Mouse (Mus musculus) lung, postnatal 0 days (tissue): Measurements from ENCODE around the gene Gm21954. TPM values are rescaled to one million over a fixed set of nuclear protein-coding genes. Genes with fewer than 3 reads are reported as not detected.

Source experiments
- ATAC-seq: fragments of 200-750 bp; cut with Nextera tagmentation; 2 replicates; pipeline ENCODE4 v1.8.0; 2017; ENCODE audit warnings: moderate library complexity
- DNase-seq: peaks from one replicate; pipeline ENCODE4 v3.0.0-alpha.2; 2016; ENCODE audit warnings: low spot score
- H3K27ac ChIP-seq: fragments of 300-500 bp; sonication (generic); 2 replicates; pipeline ENCODE4 v1.5.1; 2014; ENCODE audit warnings: antibody characterized with exemption, mild to moderate bottlenecking, low read length, mixed read lengths
- H3K27me3 ChIP-seq: fragments of 300-500 bp; sonication (generic); replicated peaks from 2 replicates; pipeline ENCODE4 v1.6.1; 2014; ENCODE audit warnings: low read length, mixed read lengths; ENCODE audit not compliant: insufficient read depth
- H3K36me3 ChIP-seq: fragments of 300-500 bp; sonication (generic); 2 replicates; pipeline ENCODE4 v1.6.1; 2014; ENCODE audit warnings: low read length, mixed read lengths; ENCODE audit not compliant: insufficient read depth
- H3K4me1 ChIP-seq: fragments of 300-500 bp; sonication (generic); 2 replicates; pipeline ENCODE4 v1.6.1; 2014; ENCODE audit warnings: antibody characterized with exemption, low read depth, low read length, mixed read lengths; ENCODE audit not compliant: insufficient read depth
- H3K4me2 ChIP-seq: fragments of 300-500 bp; sonication (generic); replicated peaks from 2 replicates; pipeline ENCODE4 v1.6.1; 2014; ENCODE audit warnings: low read depth, mild to moderate bottlenecking, low read length, moderate library complexity, mixed read lengths
- H3K4me3 ChIP-seq: fragments of 300-500 bp; sonication (generic); 2 replicates; pipeline ENCODE4 v1.5.1; 2014; ENCODE audit warnings: low read depth, low read length
- H3K9ac ChIP-seq: fragments of 300-500 bp; sonication (generic); replicated peaks from 2 replicates; pipeline ENCODE4 v1.6.1; 2014; ENCODE audit warnings: low read depth, mild to moderate bottlenecking
- H3K9me3 ChIP-seq: fragments of 300-500 bp; sonication (generic); 2 replicates; pipeline ENCODE4 v1.6.1; 2016; ENCODE audit warnings: low read length, mixed read lengths
- CTCF ChIP-seq: IDR thresholded peaks from 2 replicates; pipeline ENCODE4 v1.5.1; 2016; ENCODE audit warnings: antibody characterized with exemption, mild to moderate bottlenecking
- EP300 ChIP-seq: IDR thresholded peaks from 2 replicates; pipeline ENCODE4 v1.6.1; 2016; ENCODE audit warnings: antibody characterized with exemption, mild to moderate bottlenecking, control low read depth
- WGBS: fragments of 180-500 bp; shearing (Covaris S2); extraction: QIAGEN DNeasy Blood & Tissue Kit; methylation state at CpG from one replicate; pipeline ENCODE4 v1.1.7; 2014; 5-methylcytosine and 5-hydroxymethylcytosine counted together
- polyA plus RNA-seq: library from polyadenylated mRNA; unstranded; fragments of >200 nt; fragmentation: Nextera tagmentation; extraction: Ambion mirVana; gene quantifications from 2 replicates; pipeline ENCODE4 v1.2.1, GENCODE M21; 2015

The Gm21954 gene
- polyA plus RNA-seq, 1 experiment from 2014 or later = not detected

DNA sequence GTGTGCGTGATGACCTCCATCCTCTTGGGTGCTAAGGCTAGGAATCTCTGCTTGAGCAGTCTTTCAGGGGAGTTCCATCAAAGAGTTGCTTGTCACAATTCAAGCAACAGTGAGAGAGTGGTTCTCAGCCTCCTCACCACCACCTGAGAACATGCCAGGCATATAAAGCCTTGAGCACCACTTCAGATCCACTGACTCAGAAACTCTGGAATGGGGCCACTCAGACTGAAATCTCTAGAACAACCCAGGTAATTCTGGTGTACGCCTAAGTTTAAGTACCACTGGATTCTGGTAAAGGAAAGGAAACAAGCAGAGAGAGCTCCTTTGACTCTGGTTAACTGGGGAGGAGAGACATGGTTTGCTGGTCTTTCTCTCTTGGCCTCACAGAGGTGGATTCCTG lies 19.5 kb downstream of the Gm21954 start:
- Histone ChIP-seq H3K27ac (no peak overlapping the region), H3K36me3 (no peaks in the 10 kb centered on the region), H3K9ac (no peak overlapping the region), H3K27me3 (no peaks in the 10 kb centered on the region), H3K4me2 (no peak overlapping the region), H3K4me3 (no peak overlapping the region), H3K9me3 (no peaks in the 10 kb centered on the region), H3K4me1 (no peaks in the 10 kb centered on the region)
- WGBS = 63% methylated on average over 2 of the region's 2 CpGs
- ATAC-seq (peak; percentile 96), DNase-seq (peak; percentile 82)
- TF ChIP-seq CTCF (no peak), EP300 (peak; percentile 75; the same call in 1 of the 2 replicates)

DNA sequence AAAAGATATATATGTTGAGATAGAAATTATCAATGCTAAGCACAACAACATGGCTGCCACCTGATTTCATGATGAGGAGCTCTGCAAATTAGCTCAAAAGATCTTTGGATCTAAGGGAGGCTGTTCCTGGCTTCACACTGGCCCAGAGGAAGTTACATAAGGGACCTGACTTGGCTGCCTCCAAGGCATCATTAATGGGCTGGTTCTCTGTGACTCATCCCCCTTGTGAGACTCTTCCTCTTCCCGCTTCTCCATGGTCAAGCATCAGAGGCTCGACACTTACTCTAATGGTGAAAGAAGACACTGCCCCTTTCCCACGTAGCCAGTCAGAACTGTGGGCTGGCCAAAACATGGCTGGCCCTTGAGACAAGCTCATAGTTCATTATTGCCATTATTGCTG lies 20.1 kb downstream of the Gm21954 start:
- no peak for TF ChIP-seq EP300
- no peak for TF ChIP-seq CTCF
- no peak overlapping the region for H3K4me3 ChIP-seq
- no peak for ATAC-seq

DNA sequence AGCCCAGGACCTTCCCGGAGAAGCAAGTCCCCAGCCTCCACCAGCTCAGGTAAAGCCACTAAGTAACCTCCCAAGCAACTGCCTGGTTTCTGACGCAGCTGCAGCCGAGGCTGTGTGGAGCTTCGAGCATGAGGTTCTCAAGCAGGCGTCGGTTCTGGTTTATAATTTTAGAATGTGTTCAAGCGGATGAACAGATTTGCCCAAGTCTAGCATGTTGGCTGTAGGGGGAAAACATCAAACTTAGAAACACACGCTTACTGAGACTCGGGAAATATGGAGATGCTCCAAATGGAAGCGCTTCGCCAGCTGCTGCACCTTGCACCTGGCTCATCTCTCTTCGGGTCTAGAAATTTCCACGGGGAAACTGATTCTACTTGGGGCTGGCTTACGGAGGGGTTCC lies 21.0 kb downstream of the Gm21954 start:
- H3K9me3 ChIP-seq = no peaks in the 10 kb centered on the region
- TF ChIP-seq EP300 = no peak
- no peak for TF ChIP-seq CTCF
- no peak overlapping the region for H3K4me2 ChIP-seq
- no peaks in the 10 kb centered on the region for H3K36me3 ChIP-seq
- no peaks in the 10 kb centered on the region for H3K27me3 ChIP-seq
- no peak overlapping the region for H3K9ac ChIP-seq
- no peaks in the 10 kb centered on the region for H3K4me1 ChIP-seq
- no peak overlapping the region for H3K27ac ChIP-seq
- WGBS = 92% methylated on average over 14 of the region's 14 CpGs
- no peak for ATAC-seq
- no peak overlapping the region for H3K4me3 ChIP-seq
- DNase-seq = no peak

More for the DNA sequence above, 20.1 kb downstream of the Gm21954 start:
- H3K9me3 ChIP-seq = no peaks in the 10 kb centered on the region
- no peak overlapping the region for H3K9ac ChIP-seq
- no peaks in the 10 kb centered on the region for H3K27me3 ChIP-seq
- no peak overlapping the region for H3K27ac ChIP-seq
- no peaks in the 10 kb centered on the region for H3K4me1 ChIP-seq
- no peak for DNase-seq
- WGBS = 72% methylated on average over 3 of the region's 3 CpGs
- H3K4me2 ChIP-seq = no peak overlapping the region
- H3K36me3 ChIP-seq = no peaks in the 10 kb centered on the region

DNA sequence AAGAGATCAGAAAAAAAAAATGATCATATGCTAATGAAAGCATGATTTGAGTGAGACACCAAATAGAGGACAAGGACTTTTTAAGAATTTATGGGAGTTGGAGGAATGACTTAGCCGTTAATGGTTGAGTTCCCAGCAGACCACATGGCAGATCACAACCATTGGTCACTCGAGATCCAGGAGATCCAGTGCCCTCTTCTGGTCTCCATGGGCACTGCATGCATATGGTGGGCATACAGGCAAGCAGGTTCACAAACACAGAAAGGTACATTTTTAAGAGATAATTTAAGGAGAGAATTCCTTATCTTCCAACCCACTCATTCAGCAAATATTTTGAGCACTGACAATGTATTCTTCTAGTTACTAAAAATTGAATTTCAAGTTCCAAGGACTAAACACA lies 22.9 kb downstream of the Gm21954 start:
- ATAC-seq (no peak), DNase-seq (no peak)
- H3K4me1 ChIP-seq = no peaks in the 10 kb centered on the region
- H3K4me2 ChIP-seq = no peak overlapping the region
- H3K9me3 ChIP-seq = no peaks in the 10 kb centered on the region
- H3K9ac ChIP-seq = no peak overlapping the region
- no peaks in the 10 kb centered on the region for H3K27me3 ChIP-seq
- H3K27ac ChIP-seq = no peak overlapping the region
- H3K4me3 ChIP-seq = no peak overlapping the region
- WGBS = 87% methylated on average over 2 of the region's 2 CpGs
- no peak for TF ChIP-seq EP300
- TF ChIP-seq CTCF = no peak; the same call in 1 of the 2 replicates
- H3K36me3 ChIP-seq = no peaks in the 10 kb centered on the region

DNA sequence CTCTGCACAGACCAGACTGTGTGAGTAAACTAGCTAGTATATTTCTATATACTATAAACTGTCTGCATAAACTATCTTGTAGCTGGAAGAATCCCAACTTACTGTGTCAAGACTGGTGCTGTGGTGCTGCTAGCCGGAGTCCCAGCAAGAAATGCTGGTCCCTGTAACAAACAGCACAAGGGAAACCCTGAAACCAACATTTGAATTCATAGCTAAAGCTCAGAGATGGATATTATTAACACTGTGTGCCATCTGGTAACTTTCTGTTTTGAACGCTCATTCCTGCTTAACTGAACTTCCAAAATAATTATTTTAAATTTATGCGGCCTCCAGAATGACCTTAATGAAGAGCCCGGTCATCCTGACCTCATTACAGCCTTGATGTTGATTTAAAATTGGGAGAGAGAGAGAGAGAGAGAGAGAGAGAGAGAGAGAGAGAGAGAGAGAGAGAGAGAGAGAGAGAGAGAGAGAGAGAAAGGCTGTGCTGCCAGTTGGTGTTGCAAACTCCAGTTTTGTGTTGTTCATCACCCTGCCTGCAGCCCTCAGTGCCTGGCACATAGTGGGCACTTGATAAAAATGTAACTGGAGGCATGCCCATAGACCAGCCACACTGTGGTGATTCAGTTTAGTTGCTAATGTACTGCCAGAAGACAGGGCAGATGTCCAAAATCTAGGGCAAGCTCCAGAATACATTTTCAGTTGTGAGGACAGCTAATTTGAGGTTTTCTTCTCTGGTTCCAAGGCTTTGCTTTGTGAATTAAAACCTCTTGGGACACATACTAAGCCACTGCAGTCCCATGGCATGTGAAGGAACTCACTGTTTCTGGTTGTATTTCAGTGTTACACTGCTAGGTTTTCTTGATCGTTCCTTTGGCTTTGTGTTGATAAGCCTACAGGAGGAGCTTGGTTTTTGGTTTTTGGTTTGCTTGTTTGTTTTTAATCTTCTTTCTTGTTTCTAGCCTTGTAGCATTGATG lies 24.2 kb downstream of the Gm21954 start:
- Histone ChIP-seq H3K4me2 (no peak overlapping the region), H3K27me3 (no peaks in the 10 kb centered on the region), H3K4me3 (no peak overlapping the region), H3K4me1 (no peaks in the 10 kb centered on the region), H3K9ac (no peak overlapping the region), H3K9me3 (no peaks in the 10 kb centered on the region), H3K27ac (no peak overlapping the region), H3K36me3 (no peaks in the 10 kb centered on the region)
- WGBS = 78% methylated on average over 5 of the region's 5 CpGs
- DNase-seq (peak; percentile 5), ATAC-seq (no peak)
- no peak for TF ChIP-seq EP300
- TF ChIP-seq CTCF = no peak

DNA sequence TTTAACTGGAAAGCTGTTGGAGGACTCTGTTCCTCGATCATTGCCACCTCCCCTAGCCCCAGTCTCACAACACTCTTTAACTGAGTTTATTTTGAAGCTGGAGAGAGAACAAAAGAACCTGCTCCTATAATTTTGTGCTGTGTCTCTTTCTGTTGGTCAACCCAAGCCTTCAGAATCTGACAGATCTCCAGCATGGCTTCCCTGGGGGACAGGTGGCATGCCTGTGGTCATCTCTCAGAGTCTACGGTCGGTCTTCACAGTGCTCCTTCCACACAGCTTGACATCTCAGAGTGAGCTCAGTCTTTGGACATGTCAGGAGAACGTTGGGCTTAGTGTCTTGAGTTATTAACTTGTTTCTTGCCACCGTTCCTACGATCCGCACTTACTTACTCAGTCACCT lies 25.3 kb downstream of the Gm21954 start:
- Histone ChIP-seq H3K36me3 (no peaks in the 10 kb centered on the region), H3K9me3 (no peaks in the 10 kb centered on the region), H3K27ac (no peak overlapping the region), H3K4me1 (no peaks in the 10 kb centered on the region), H3K27me3 (no peaks in the 10 kb centered on the region), H3K9ac (no peak overlapping the region), H3K4me2 (no peak overlapping the region), H3K4me3 (no peak overlapping the region)
- TF ChIP-seq EP300 (no peak), CTCF (no peak)
- DNase-seq = no peak
- WGBS = 79% methylated on average over 7 of the region's 7 CpGs
- ATAC-seq = no peak
